Mouse (Mus musculus) left cerebral cortex, adult 11 months (tissue): ENCODE measurements around the gene Pdcd6.

Experiments
- DNase-seq: peaks from one replicate; pipeline ENCODE4 v3.0.0; 2022; ENCODE audit warnings: low spot score

The Pdcd6 gene

GRCm38 (mm10) chr13:74317170-74317849, at the start of gene Pdcd6:
Gene Pdcd6, minus strand, starts transcription at chr13:74317580.
- peak; percentile 87 for DNase-seq

GRCm38 (mm10) chr13:74363859-74364235, 46.5 kb upstream of the Pdcd6 start, which contains the start of gene Lrrc14b:
Gene Lrrc14b, minus strand, starts transcription at chr13:74364005.
- DNase-seq, result no peak

- DNase-seq, result no peak
Observed at GRCm38 (mm10) chr13:74363176-74363858, 45.9 kb upstream of the Pdcd6 start.

- DNase-seq, result no peak
Observed at GRCm38 (mm10) chr13:74362218-74362617, 44.8 kb upstream of the Pdcd6 start.

GRCm38 (mm10) chr13:74356491-74356890, 39.1 kb upstream of the Pdcd6 start:
- no peak for DNase-seq

- no peak for DNase-seq
Observed at GRCm38 (mm10) chr13:74350435-74350906, 33.1 kb upstream of the Pdcd6 start.

- peak; percentile 90 for DNase-seq
Observed at GRCm38 (mm10) chr13:74349566-74350434, 32.4 kb upstream of the Pdcd6 start, which contains the start of the genes Sdha and Ccdc127. Gene Sdha, minus strand, starts transcription at chr13:74350280. Gene Ccdc127, plus strand, starts transcription at chr13:74350309.

GRCm38 (mm10) chr13:74341036-74341435, 23.7 kb upstream of the Pdcd6 start:
- DNase-seq, result no peak

- DNase-seq, result no peak
Observed at GRCm38 (mm10) chr13:74329321-74329720, 11.9 kb upstream of the Pdcd6 start.

GRCm38 (mm10) chr13:74316789-74317169, 601 bp downstream of the Pdcd6 start:
- DNase-seq, result no peak

GRCm38 (mm10) chr13:74316386-74316785, 994 bp downstream of the Pdcd6 start:
- no peak for DNase-seq

GRCm38 (mm10) chr13:74314616-74315015, 2.8 kb downstream of the Pdcd6 start:
- DNase-seq, result no peak

- no peak for DNase-seq
Observed at GRCm38 (mm10) chr13:74305780-74306179, 11.6 kb downstream of the Pdcd6 start.

- DNase-seq, result no peak
Observed at GRCm38 (mm10) chr13:74305380-74305779, 12.0 kb downstream of the Pdcd6 start.

GRCm38 (mm10) chr13:74302050-74303037, 15.0 kb downstream of the Pdcd6 start:
- no peak for DNase-seq

GRCm38 (mm10) chr13:74301607-74301984, 15.8 kb downstream of the Pdcd6 start:
- DNase-seq, result no peak

- DNase-seq, result peak; percentile 59
Observed at GRCm38 (mm10) chr13:74300925-74301606, 16.3 kb downstream of the Pdcd6 start.

- no peak for DNase-seq
Observed at GRCm38 (mm10) chr13:74296376-74296775, 21.0 kb downstream of the Pdcd6 start.

GRCm38 (mm10) chr13:74292167-74292566, 25.2 kb downstream of the Pdcd6 start, which contains the start of gene Ahrr:
Gene Ahrr, minus strand, starts transcription at chr13:74292331.
- DNase-seq, result no peak

GRCm38 (mm10) chr13:74289646-74290045, 27.7 kb downstream of the Pdcd6 start:
- no peak for DNase-seq
